Mouse (Mus musculus): ENCODE measurements at regions not wholly inside any gene's neighbourhood (a gene's known extent, or its start where the extent isn't known, plus 50 kb on each side); places are given as distances from the start of the nearest gene placed in this dataset.

DNA sequence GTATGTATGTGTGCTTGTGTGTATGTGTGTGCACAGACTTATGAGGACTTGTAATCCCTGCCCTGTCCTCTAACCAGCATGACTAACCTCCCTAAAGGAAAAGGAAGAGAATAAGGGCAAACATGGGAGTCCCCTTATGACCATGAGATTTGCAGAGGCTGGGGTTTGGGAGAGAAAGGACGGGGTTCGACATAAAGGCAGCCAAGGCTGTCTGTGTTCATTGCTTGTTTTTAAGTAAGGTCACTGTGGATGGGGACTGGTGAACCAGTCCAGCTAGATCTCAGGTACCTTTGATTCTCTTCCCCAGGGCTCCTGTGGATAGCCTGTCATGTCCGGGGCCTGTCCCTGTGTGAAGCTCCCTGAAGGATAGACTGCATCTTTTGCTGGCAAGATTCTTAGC, 55.6 kb downstream of the Irf2bp2 start:
- H3K9ac ChIP-seq (ENCODE audit: low read depth, low read length), result peak overlapping the region; percentile 50
- H3K36me3 ChIP-seq (ENCODE audit: control insufficient read depth, insufficient read depth, low read length), result no peaks in the 10 kb centered on the region
- H3K4me2 ChIP-seq (ENCODE audit: low read length), result peak overlapping the region; percentile 27
- peaks cover 41% of the 10 kb centered on the region for H3K4me1 ChIP-seq (ENCODE audit: control insufficient read depth, insufficient read depth, low read depth, low read length)
- no peak overlapping the region for H3K4me3 ChIP-seq (ENCODE audit: low read length)
- peak overlapping the region; percentile 93 for H3K27ac ChIP-seq (ENCODE audit: low read depth, low read length)
- no peak for ATAC-seq
- 21% methylated on average over 3 of the region's 3 CpGs for WGBS
- no peaks in the 10 kb centered on the region for H3K9me3 ChIP-seq (ENCODE audit: control insufficient read depth, low read length)
- H3K27me3 ChIP-seq (replicated peaks; ENCODE audit: control insufficient read depth, insufficient read depth, low read length), result no peaks in the 10 kb centered on the region

DNA sequence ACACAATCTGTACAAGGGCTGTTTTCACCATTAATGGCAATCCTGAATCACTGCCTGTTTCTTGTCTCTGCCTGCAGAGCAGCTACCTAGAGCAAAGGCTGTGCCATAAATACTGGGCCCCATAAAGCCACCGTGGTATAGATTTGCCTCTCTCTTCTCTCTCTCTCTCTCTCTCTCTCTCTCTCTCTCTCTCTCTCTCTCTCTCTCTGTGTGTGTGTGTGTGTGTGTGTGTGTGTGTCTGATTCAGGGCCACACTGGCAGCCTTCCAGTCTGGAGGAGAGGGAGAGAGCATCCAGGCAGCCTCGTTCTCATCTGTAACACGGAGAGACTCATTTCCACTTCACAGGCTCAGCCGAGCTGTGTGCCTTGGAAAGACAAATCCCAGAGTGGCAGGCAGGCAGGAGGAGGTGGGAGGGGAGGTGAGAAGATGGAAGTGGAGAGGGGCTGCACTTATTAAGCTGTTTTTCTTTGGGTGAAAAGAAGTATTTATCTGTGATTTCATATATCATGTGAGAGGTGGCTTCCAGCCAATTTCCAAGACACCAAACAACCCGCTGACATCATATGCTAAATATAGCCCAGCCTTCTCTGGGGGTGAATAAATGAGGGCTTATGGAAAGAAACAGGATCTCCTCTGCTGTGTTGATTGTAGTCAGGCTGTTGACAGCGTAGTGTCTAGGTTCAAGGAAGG, 56.7 kb downstream of the Irf2bp2 start:
- Histone ChIP-seq H3K27me3 (replicated peaks; ENCODE audit: control insufficient read depth, insufficient read depth, low read length) (no peaks in the 10 kb centered on the region), H3K4me2 (ENCODE audit: low read length) (peak overlapping the region; percentile 20; the same call in 1 of the 2 replicates), H3K27ac (ENCODE audit: low read depth, low read length) (peak overlapping the region; percentile 93), H3K4me3 (ENCODE audit: low read length) (no peak overlapping the region), H3K36me3 (ENCODE audit: control insufficient read depth, insufficient read depth, low read length) (no peaks in the 10 kb centered on the region), H3K9ac (ENCODE audit: low read depth, low read length) (peak overlapping the region; percentile 32; the same call in 1 of the 2 replicates), H3K9me3 (ENCODE audit: control insufficient read depth, low read length) (no peaks in the 10 kb centered on the region), H3K4me1 (ENCODE audit: control insufficient read depth, insufficient read depth, low read depth, low read length) (peaks cover 41% of the 10 kb centered on the region)
- under 1% methylated on average over 6 of the region's 6 CpGs for WGBS
- ATAC-seq, result peak; percentile 81

DNA sequence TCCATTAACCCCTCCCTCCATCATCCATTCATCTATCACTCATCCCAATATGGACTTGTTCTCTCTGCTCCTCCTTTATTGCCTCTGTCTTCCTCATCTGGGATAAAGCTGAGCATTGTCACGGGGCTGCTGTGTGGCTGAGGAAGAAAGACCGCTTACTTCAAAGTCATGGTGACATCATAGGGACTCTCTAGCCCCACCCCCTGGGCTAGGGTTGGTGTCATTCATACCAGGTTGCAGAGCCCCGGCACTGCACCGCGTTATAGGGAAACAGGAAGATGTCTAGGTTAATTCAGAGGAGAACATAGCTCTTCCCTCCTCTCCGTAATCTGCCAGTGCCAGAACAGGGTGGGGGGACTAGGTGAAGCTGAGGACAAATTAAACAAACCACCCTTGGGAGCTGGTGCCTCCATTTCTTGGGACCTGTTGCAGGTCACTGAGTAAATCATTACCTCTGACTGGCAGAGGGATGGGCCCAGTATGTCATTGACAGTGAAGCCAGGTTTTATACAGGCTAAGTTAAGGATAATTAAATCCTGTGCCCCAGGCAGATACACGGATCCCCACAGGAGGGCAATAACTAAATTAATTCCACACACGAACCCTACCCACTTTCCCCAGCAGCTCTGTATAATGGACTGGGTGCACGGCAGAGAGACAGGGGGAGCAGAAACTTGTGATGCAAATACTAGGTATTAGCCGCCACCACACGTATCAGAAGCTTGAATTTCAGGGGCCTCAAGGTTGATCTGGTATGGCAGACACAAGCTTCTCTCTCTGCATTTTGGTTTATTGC, 57.5 kb downstream of the Irf2bp2 start:
- Histone ChIP-seq H3K27me3 (replicated peaks; ENCODE audit: control insufficient read depth, insufficient read depth, low read length) (no peaks in the 10 kb centered on the region), H3K4me3 (ENCODE audit: low read length) (no peak overlapping the region), H3K27ac (ENCODE audit: low read depth, low read length) (peak overlapping the region; percentile 93), H3K36me3 (ENCODE audit: control insufficient read depth, insufficient read depth, low read length) (no peaks in the 10 kb centered on the region), H3K4me2 (ENCODE audit: low read length) (no peak overlapping the region), H3K9ac (ENCODE audit: low read depth, low read length) (0 out of 2 replicates have a peak overlapping the region, but pooled peaks have one; percentile 32), H3K4me1 (ENCODE audit: control insufficient read depth, insufficient read depth, low read depth, low read length) (peaks cover 41% of the 10 kb centered on the region), H3K9me3 (ENCODE audit: control insufficient read depth, low read length) (no peaks in the 10 kb centered on the region)
- WGBS, result 21% methylated on average over 11 of the region's 11 CpGs
- peak; percentile 21; the same call in 1 of the 2 replicates for ATAC-seq

DNA sequence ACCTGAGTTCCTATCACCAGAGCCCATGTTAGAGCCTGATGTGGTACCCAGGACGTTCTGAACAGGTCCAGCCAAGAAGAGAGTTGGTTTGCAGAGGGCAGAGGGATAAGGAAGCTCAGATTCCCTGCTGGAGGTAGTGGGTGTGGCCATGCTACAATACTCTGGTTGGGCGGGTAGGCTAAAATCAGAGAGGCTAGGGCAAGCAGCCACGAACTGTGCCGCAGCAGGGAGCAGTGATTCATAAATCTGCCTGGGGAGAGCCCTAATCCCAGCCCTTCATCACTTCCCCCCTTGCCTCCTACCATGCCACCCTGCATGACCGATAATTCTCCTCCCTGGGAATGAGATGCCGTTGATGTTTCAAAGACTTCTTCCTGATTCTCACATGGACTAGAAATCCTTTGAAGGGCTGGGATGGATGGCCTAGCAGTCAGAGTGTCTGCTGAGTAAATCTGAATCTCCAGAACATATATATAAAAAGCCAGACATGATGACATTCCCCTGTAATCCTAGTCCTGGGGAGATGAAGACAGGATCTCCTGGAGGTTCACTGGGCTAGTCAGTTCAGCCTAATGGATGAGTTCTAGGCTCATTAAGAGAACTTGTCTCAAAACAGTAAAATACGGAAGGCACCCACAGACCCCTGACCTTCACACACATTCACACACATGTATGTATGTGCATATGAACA, 57.6 kb upstream of the Tarbp1 start:
- Histone ChIP-seq H3K36me3 (ENCODE audit: control insufficient read depth, insufficient read depth, low read length) (no peaks in the 10 kb centered on the region), H3K4me2 (ENCODE audit: low read length) (no peak overlapping the region), H3K4me3 (ENCODE audit: low read length) (no peak overlapping the region), H3K27ac (ENCODE audit: low read depth, low read length) (no peak overlapping the region), H3K4me1 (ENCODE audit: control insufficient read depth, insufficient read depth, low read depth, low read length) (peaks cover 16% of the 10 kb centered on the region), H3K9me3 (ENCODE audit: control insufficient read depth, low read length) (no peaks in the 10 kb centered on the region), H3K27me3 (replicated peaks; ENCODE audit: control insufficient read depth, insufficient read depth, low read length) (no peaks in the 10 kb centered on the region), H3K9ac (ENCODE audit: low read depth, low read length) (no peak overlapping the region)
- ATAC-seq, result no peak
- WGBS, result 42% methylated on average over 7 of the region's 7 CpGs

DNA sequence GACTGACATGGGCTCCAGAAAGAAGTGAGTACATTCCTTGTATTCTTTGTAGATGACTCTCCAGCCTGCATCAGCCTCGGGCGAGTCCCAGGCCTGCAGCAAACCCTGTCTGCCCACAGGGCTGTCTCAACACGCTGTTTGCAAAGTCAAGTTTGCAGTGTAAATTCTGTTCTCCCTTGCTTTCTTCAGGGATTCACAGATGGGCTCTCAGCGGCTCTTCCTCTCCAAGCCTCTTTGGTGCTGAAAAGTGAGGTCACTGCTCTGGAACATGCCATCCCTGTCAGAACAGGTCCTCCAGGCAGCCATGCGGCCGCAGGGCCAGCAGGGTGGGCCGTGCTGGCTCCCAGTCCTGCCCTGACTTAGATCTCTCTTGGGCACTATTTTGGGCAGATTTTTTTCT, 56.6 kb upstream of the Tarbp1 start:
- Histone ChIP-seq H3K27me3 (replicated peaks; ENCODE audit: control insufficient read depth, insufficient read depth, low read length) (no peaks in the 10 kb centered on the region), H3K9ac (ENCODE audit: low read depth, low read length) (no peak overlapping the region), H3K27ac (ENCODE audit: low read depth, low read length) (no peak overlapping the region; the same call in 1 of the 2 replicates), H3K4me1 (ENCODE audit: control insufficient read depth, insufficient read depth, low read depth, low read length) (peaks cover 6% of the 10 kb centered on the region), H3K36me3 (ENCODE audit: control insufficient read depth, insufficient read depth, low read length) (no peaks in the 10 kb centered on the region), H3K4me3 (ENCODE audit: low read length) (no peak overlapping the region), H3K4me2 (ENCODE audit: low read length) (no peak overlapping the region), H3K9me3 (ENCODE audit: control insufficient read depth, low read length) (no peaks in the 10 kb centered on the region)
- no peak for ATAC-seq
- 83% methylated on average over 7 of the region's 7 CpGs for WGBS

DNA sequence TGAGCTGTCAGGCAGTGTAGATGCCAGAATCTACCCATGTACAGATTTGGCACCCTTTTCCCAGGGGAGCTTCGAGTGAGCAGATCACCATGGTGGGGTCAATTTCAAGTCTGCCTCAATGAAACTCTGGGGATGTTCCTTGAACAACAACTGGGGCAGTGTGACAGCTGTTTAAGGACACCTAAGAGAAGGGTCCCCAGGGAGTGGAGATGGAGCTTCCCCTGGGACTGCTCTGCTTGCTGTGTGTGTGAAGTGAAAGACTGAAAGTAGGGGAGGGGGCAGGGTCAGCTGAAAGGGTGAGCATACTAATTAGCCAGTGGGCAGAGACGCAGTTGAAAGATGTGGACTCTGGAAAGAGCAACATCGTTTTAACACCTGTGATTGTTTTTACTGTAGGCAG, 54.5 kb upstream of the Tarbp1 start:
- Histone ChIP-seq H3K4me1 (ENCODE audit: control insufficient read depth, insufficient read depth, low read depth, low read length) (peaks cover under 1% of the 10 kb centered on the region), H3K27ac (ENCODE audit: low read depth, low read length) (no peak overlapping the region), H3K36me3 (ENCODE audit: control insufficient read depth, insufficient read depth, low read length) (no peaks in the 10 kb centered on the region), H3K9ac (ENCODE audit: low read depth, low read length) (no peak overlapping the region), H3K27me3 (replicated peaks; ENCODE audit: control insufficient read depth, insufficient read depth, low read length) (no peaks in the 10 kb centered on the region), H3K4me3 (ENCODE audit: low read length) (no peak overlapping the region), H3K4me2 (ENCODE audit: low read length) (no peak overlapping the region), H3K9me3 (ENCODE audit: control insufficient read depth, low read length) (no peaks in the 10 kb centered on the region)
- 60% methylated on average over 3 of the region's 3 CpGs for WGBS
- ATAC-seq, result no peak

DNA sequence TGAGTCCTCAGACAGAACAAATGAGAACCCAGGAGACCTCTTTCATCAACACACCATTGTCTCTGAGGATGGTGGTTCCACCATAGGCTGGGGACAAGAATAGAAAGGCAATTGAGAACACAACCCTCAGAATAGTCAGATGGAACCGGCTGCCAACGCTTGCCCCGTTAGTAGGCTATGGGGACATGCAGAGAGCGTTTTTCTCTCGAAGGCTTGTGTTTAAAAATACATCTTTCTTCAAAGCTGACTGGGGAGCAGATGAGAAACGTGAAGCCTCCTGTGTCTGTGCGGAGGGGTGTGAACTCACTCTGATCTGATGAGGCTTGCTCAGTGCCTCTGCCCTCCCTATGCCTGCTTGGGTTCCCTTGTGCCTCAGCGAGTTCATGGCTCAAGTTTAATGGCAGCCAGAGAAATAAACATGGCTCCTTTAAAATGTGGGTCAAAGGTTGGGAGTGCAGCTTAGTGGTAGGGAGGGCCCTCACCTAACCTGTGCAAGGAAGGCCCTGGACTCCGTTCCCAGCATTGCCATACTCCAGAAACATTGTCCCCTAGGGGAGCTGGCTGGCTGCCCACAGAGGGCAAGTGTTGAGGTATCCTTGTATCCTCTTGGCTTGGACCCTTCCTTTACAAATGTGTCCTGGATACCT, 53.7 kb upstream of the Tarbp1 start:
- H3K9ac ChIP-seq (ENCODE audit: low read depth, low read length), result no peak overlapping the region
- H3K36me3 ChIP-seq (ENCODE audit: control insufficient read depth, insufficient read depth, low read length), result no peaks in the 10 kb centered on the region
- H3K4me1 ChIP-seq (ENCODE audit: control insufficient read depth, insufficient read depth, low read depth, low read length), result peaks cover 3% of the 10 kb centered on the region
- no peaks in the 10 kb centered on the region for H3K9me3 ChIP-seq (ENCODE audit: control insufficient read depth, low read length)
- no peak overlapping the region for H3K27ac ChIP-seq (ENCODE audit: low read depth, low read length)
- H3K4me3 ChIP-seq (ENCODE audit: low read length), result no peak overlapping the region
- no peaks in the 10 kb centered on the region for H3K27me3 ChIP-seq (replicated peaks; ENCODE audit: control insufficient read depth, insufficient read depth, low read length)
- 60% methylated on average over 9 of the region's 9 CpGs for WGBS
- H3K4me2 ChIP-seq (ENCODE audit: low read length), result no peak overlapping the region
- ATAC-seq, result no peak

DNA sequence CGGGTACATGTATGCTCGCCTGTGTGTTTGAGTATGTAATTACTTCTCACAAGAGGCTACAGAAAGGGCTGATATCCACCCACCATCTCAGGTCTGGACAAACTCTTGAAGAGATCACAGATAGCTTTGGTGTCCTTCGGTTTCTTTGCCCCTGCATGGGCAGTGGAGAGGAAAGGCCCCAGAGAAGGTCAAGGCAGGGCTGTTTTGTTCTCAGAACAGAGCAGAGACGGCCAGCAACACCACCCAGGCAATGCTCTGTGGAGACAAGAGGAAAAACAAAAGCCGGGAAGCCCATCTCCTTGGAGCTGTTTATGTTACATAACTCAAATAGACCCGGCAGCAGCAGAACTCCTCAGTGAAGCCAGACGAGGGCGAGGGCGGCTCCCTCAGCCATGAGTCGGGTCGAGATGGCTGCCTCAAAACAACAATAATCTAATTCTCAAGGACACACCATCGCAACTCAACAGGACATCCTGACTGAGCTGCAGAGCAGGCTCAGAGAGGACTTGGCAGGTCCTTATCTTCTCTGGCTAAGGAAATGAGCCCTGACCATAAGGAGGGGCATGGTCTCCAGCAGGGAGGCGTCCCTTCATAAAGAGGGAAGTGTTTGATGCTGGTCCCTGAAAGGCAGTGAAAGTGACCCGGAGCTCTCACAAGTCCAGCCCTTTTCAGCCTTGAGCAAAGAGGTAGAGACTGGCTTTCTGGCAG, 52.2 kb upstream of the Tarbp1 start:
- ATAC-seq, result no peak
- H3K9me3 ChIP-seq (ENCODE audit: control insufficient read depth, low read length), result no peaks in the 10 kb centered on the region

More for the DNA sequence above, 52.2 kb upstream of the Tarbp1 start:
- no peak overlapping the region for H3K4me2 ChIP-seq (ENCODE audit: low read length)
- H3K9ac ChIP-seq (ENCODE audit: low read depth, low read length), result no peak overlapping the region
- no peaks in the 10 kb centered on the region for H3K36me3 ChIP-seq (ENCODE audit: control insufficient read depth, insufficient read depth, low read length)
- peaks cover 7% of the 10 kb centered on the region for H3K4me1 ChIP-seq (ENCODE audit: control insufficient read depth, insufficient read depth, low read depth, low read length)
- no peak overlapping the region for H3K27ac ChIP-seq (ENCODE audit: low read depth, low read length)
- H3K4me3 ChIP-seq (ENCODE audit: low read length), result no peak overlapping the region
- H3K27me3 ChIP-seq (replicated peaks; ENCODE audit: control insufficient read depth, insufficient read depth, low read length), result no peaks in the 10 kb centered on the region
- 57% methylated on average over 14 of the region's 14 CpGs for WGBS

All from hindbrain, embryonic 16.5 days (tissue).